In genomic region chr4:134416177-134416576, GRCm38 (mm10) we compare ENCODE assay signal across 11 mouse cellular contexts. TPM values are rescaled to one million over a fixed set of nuclear protein-coding genes. Genes with fewer than 3 reads are reported as not detected.
DNase-seq lines count a peak whose midpoint lies in the region; ATAC-seq lines count a peak whose summit lies in the region.
"Had no signal": no experiment of that assay in that cellular context is flagged by ENCODE, and none has a peak within 500 bp of the region (broad histone marks: within the 10 kb centered on the region; RNA-seq: fewer than 3 reads in every experiment).

No protein-coding gene starts in this region.

- no peak overlapping the region for H3K4me3 ChIP-seq in hindbrain, embryonic 10.5 days
- H3K4me3 ChIP-seq in neural tube, embryonic 15.5 days (replicated peaks), result no peak overlapping the region
- H3K4me3 ChIP-seq: embryonic facial prominence, embryonic 13.5 days had no signal

- no peaks in the 10 kb centered on the region for H3K27me3 ChIP-seq in hindbrain, embryonic 10.5 days (ENCODE audit: insufficient read depth, poor library complexity, severe bottlenecking)
- H3K27me3 ChIP-seq in neural tube, embryonic 15.5 days (replicated peaks), result no peaks in the 10 kb centered on the region
- H3K27me3 ChIP-seq: embryonic facial prominence, embryonic 13.5 days had no signal

- ATAC-seq in neural tube, embryonic 15.5 days (ENCODE audit: low FRiP score), result no peak
- no peak for ATAC-seq in granulocyte monocyte progenitor cell, adult 5-6 weeks (replicated peaks; ENCODE audit: poor library complexity, severe bottlenecking)

- DNase-seq in heart, adult 11 months, result peak; percentile 91
- no peak for DNase-seq in heart, postnatal 25 days (ENCODE audit: low spot score)
- peak; percentile 71 for DNase-seq in cerebellum, adult 9-10 months
- DNase-seq in hindbrain, embryonic 10.5 days (ENCODE audit: low spot score), result no peak
- DNase-seq in kidney, adult 11 months, result no peak
- DNase-seq in embryo, embryonic 11 days, result no peak
- DNase-seq: gastrocnemius, postnatal 10 days; lung, adult 18-20 months had no signal

- H3K36me3 ChIP-seq in hindbrain, embryonic 10.5 days, result peaks cover 27% of the 10 kb centered on the region
- peaks cover 9% of the 10 kb centered on the region; the same call in 1 of the 2 replicates for H3K36me3 ChIP-seq in neural tube, embryonic 15.5 days

- no peak overlapping the region for H3K9ac ChIP-seq in neural tube, embryonic 15.5 days (replicated peaks)
- H3K9ac ChIP-seq: embryonic facial prominence, embryonic 13.5 days had no signal

- 87% methylated on average over 17 of the region's 17 CpGs for WGBS in hindbrain, embryonic 10.5 days
- WGBS in neural tube, embryonic 15.5 days, result 56% methylated on average over 17 of the region's 17 CpGs

- peaks cover 13% of the 10 kb centered on the region for H3K4me1 ChIP-seq in hindbrain, embryonic 10.5 days (replicated peaks)
- H3K4me1 ChIP-seq in neural tube, embryonic 15.5 days, result peaks cover 12% of the 10 kb centered on the region

- peak overlapping the region; percentile 15; the same call in 1 of the 2 replicates for H3K4me2 ChIP-seq in neural tube, embryonic 15.5 days
- H3K4me2 ChIP-seq: embryonic facial prominence, embryonic 13.5 days had no signal

- H3K9me3 ChIP-seq in hindbrain, embryonic 10.5 days, result no peaks in the 10 kb centered on the region
- H3K9me3 ChIP-seq in neural tube, embryonic 15.5 days (replicated peaks), result no peaks in the 10 kb centered on the region
- H3K9me3 ChIP-seq: embryonic facial prominence, embryonic 13.5 days had no signal

- H3K27ac ChIP-seq in hindbrain, embryonic 10.5 days, result peak overlapping the region; percentile 59; the same call in 1 of the 2 replicates
- H3K27ac ChIP-seq in neural tube, embryonic 15.5 days (replicated peaks), result no peak overlapping the region; the same call in 1 of the 2 replicates
- H3K27ac ChIP-seq: embryonic facial prominence, embryonic 13.5 days had no signal

- intact Hi-C loops in heart, postnatal 25 days (cut with DNase I), result no loop called here

RNA-seq across cellular contexts. Expression of gene Pafah2, which starts 20.1 kb away (rescaled TPM):
- 1 to 10 TPM; 7.6 to 9.2 TPM for total RNA-seq in heart, postnatal 25 days (2021)
- 7.9 and 9.5 TPM in 2 replicates for polyA plus RNA-seq in hindbrain, embryonic 10.5 days (2016; fragmentation: Nextera tagmentation; extraction: Ambion mirVana)
- polyA plus RNA-seq in neural tube, embryonic 15.5 days (2015; fragmentation: Nextera tagmentation; extraction: Ambion mirVana), result 7.5 and 8.9 TPM in 2 replicates
- 10.5 and 22.1 TPM in 2 replicates for total RNA-seq in granulocyte monocyte progenitor cell, adult 5-6 weeks (2014; fragmentation: Nextera tagmentation)
- total RNA-seq in granulocyte monocyte progenitor cell, adult 5-6 weeks (2017), result 10.4 and 10.6 TPM in 2 replicates

RNA-seq across cellular contexts. Expression of gene Extl1, which starts 32.5 kb away (rescaled TPM):
- 10 to 100 TPM; 18.0 to 19.4 TPM for total RNA-seq in heart, postnatal 25 days (2021)
- 0.25 and 0.63 TPM in 2 replicates for polyA plus RNA-seq in hindbrain, embryonic 10.5 days (2016; fragmentation: Nextera tagmentation; extraction: Ambion mirVana)
- polyA plus RNA-seq in neural tube, embryonic 15.5 days (2015; fragmentation: Nextera tagmentation; extraction: Ambion mirVana), result 0.75 and 1.2 TPM in 2 replicates
- not detected in 2 replicates for total RNA-seq in granulocyte monocyte progenitor cell, adult 5-6 weeks (2014; fragmentation: Nextera tagmentation)
- total RNA-seq in granulocyte monocyte progenitor cell, adult 5-6 weeks (2017), result not detected in 2 replicates

RNA-seq across cellular contexts. Expression of gene Stmn1, which starts 51.9 kb away (rescaled TPM):
- 10 to 100 TPM; 24.5 to 26.4 TPM for total RNA-seq in heart, postnatal 25 days (2021)
- 2,849 and 3,914 TPM in 2 replicates for polyA plus RNA-seq in hindbrain, embryonic 10.5 days (2016; fragmentation: Nextera tagmentation; extraction: Ambion mirVana)
- polyA plus RNA-seq in neural tube, embryonic 15.5 days (2015; fragmentation: Nextera tagmentation; extraction: Ambion mirVana), result 4,048 and 4,915 TPM in 2 replicates
- total RNA-seq in granulocyte monocyte progenitor cell, adult 5-6 weeks (2014; fragmentation: Nextera tagmentation), result 878 and 904 TPM in 2 replicates
- 966 and 982 TPM in 2 replicates for total RNA-seq in granulocyte monocyte progenitor cell, adult 5-6 weeks (2017)

Comparison
In these comparisons a context has a peak if more than half of its experiments do, and no peak if none do; other contexts are left out.
1. DNase-seq: peak in heart, adult 11 months (single experiment) and cerebellum, adult 9-10 months (single experiment); none in heart, postnatal 25 days (single experiment), hindbrain, embryonic 10.5 days (single experiment), kidney, adult 11 months (single experiment) and embryo, embryonic 11 days (single experiment).
2. RNA of gene Extl1, which starts 32.5 kb away (total RNA-seq): 18.0 to 19.4 TPM in heart, postnatal 25 days; not detected in granulocyte monocyte progenitor cell, adult 5-6 weeks; every median in the first group is over 10 times any median in the second.
3. RNA of gene Stmn1, which starts 51.9 kb away (total RNA-seq): 878 to 982 TPM in granulocyte monocyte progenitor cell, adult 5-6 weeks; 24.5 to 26.4 TPM in heart, postnatal 25 days; every median in the first group is over 10 times any median in the second.